Mouse (Mus musculus): ENCODE measurements around the gene Hist1h3c.
A peak's percentile ranks its signal among the peaks of the same experiment; 100 is the strongest.
"Not testable (repeated sequence)": the region's sequence is repeated elsewhere in the genome, so short reads cannot be mapped to it uniquely, and the experiment has no call there.

Gene Hist1h3c

DNA sequence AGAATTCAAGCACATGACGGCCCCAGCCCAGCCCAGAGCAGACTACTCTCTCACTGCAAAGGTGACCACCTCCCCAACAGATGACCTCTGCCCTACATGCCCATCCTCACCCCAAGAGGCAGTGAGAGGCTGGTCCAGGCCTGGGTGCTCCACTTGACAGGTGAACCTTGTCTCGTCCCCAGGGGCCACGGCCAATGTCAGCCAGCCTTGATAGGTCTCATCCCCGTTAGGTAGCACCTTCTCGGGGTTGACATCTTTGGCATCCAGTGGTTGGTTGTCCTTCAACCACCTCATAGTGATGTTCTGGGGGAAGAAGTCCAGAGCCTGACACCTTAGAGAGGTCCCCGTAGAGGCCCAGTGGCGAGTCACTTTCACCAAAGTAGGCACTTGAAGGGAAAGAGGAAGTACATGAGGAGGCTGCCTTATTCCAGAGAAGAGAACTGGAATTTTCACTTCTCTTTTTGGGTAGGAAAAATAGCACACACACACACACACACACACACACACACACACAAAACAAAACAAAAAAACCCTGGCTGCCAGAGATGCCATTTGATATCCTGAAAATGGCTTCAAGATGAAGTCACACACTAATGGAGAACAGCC is 39.5 kb downstream of the Hist1h3c start:
- DNase-seq (ENCODE audit: low spot score in 2 of 2): no peak

DNA sequence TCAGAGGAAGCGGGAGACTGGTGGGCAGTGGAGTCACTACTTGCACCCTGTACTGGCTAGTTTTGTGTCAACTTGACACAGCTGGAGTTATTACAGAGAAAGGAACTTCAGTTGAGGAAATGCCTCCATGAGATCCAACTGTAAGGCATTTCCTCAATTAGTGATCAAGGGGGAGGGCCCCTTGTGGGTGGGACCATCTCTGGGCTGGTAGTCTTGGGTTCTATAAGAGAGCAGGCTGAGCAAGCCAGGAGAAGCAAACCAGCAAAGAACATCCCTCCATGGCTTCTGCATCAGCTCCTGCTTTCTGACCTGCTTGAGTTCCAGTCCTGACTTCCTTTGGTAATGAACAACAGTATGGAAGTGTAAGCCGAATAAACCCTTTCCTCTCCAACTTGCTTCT is 42.6 kb downstream of the Hist1h3c start:
- DNase-seq (ENCODE audit: low spot score in 2 of 2): not testable (repeated sequence)

DNA sequence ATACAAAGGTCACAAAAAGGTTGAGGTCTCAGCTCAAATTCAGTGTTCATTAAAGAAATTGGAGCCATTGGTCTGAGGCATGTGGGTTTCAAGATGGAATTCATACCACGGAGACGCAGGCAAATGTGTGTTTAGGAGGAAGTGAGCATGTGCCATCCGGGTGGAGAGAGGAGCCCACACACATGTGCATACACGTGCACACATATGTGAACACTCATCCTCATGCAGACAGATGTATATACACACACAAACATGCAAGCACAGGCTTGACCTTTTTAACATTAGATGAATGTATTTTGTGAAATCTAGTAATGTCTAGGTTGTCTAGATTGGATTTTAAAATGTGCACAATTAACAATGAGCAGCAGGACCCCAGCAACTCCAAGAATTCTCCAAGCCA is 43.2 kb downstream of the Hist1h3c start:
- DNase-seq (ENCODE audit: low spot score in 2 of 2): no peak

DNA sequence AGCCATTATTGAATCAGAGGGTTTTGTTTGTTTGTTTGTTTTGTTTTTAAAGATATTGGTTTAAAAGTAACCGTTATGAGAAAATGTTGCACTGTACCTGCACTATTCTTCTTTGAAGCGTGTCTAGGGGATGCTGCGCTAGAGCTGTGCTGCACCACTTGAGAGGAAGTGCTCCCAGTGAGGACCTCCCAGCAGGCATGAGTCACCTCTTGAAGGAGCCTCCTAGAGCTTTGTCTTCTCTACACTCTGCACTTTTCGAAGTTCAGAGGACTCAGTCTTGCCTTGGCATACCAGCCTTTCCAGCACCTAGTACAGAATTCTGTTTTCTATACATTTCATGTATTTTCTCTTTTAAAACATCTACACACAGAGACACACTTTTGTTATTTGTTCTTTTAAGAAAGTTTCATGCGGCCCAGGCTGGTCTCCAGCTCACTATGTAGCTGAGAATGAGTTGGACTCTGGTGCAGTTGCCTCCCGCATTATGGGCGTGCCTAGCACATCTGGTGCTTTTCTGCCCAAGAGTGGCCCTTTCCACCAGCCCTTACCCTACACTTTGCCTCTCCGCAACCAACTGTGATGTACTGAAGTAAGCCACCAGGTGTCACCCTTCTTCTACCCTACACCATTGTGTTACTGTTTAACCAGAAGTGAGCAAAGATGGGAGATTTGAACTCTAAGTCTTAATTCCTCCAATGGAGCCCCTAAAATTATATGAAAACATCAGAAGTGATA is 44.4 kb downstream of the Hist1h3c start:
- DNase-seq (ENCODE audit: low spot score in 2 of 2): peak; percentile 47 to 66

DNA sequence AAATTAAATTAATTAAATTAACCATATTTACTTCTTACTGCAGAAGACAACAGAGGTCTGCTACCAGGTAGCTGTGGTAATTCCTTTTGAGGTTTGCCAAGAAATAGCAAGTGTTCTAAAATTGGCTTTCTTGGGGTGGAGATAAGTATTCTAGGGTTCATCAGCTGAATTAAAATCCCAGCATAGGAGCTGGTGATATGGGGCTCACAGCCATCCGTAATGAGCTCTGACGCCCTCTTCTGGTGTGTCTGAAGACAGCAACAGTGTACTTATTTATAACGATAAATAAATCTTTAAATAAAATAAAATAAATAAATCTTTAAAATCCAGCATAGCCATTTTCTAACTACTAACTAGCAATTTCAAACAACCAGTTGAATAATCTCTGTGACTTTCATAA is 45.6 kb downstream of the Hist1h3c start:
- no peak for DNase-seq (ENCODE audit: low spot score in 2 of 2)

DNA sequence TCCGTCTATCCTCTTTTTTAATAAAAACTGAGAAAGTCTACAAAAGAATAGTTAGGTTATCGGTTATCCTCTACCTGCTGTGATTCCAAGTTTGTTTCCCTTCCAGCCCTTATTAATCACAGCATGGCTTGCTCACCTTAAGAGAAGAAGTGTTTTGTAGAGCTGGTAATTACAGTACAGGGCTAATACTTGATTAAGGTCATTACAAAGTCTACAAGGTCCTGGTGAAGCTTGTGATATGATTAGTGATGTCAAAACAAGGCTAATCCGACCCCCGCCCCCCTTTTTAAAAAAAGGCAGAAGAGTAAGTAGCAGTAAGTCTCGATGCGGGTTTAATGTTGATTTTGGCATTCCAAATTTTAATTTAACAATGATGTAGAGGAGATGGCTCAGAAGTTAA is 46.4 kb downstream of the Hist1h3c start:
- DNase-seq (ENCODE audit: low spot score in 2 of 2): no peak

DNA sequence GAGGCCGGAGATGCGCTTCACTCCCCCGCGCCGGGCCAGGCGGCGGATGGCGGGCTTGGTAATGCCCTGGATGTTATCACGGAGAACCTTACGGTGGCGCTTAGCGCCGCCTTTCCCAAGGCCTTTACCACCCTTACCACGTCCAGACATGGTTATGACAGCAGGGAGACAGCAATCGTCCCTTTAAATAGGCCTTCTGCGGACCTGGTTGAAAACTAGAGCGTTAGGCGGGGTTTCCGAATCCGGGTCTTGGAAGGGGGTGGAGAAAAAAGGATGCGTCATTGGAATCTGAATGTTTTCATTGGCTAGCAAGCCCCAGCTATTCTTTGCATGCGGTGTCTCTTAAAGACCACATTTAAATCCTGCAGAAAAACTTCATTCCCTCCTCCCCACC is 47.1 kb downstream of the Hist1h3c start, which contains the start of gene Hist1h4c:
TSS of gene Hist1h4c (minus strand) at position 155 of the 394 bp plus-strand sequence.
- DNase-seq (ENCODE audit: low spot score in 2 of 2): peak; percentile 98 to 100

DNA sequence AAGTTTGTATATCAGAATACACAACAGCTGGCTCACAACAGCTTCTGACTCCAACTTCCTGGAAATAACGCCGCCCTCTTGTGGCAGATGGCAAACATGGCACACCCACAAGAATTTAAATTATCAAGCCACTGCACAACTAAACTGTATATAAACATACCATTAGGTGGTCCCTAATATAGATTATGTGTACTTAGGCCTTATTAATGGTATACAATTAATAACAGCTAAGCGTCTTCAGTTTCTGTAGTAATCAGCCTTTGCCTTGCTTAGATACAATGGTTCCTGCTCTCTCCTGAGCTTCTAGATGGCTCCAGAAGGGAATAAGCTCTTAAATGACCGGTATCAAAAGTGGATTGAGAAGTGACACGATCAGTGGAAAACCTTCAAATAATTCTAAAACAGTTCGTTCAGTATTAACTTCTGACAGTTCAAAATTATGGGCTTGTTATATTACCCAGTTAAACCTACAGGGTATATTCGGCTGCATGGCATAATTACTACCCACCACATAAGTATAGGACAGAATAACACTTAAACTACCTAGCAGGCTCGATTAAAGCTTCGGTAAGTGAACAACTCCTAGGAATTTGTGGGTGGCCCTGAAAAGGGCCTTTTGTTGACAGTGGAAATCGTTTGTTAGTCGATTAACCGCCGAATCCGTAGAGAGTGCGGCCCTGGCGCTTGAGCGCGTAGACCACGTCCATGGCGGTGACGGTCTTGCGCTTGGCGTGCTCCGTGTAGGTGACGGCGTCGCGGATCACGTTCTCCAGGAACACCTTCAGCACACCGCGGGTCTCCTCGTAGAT is 47.7 kb downstream of the Hist1h3c start:
- DNase-seq (ENCODE audit: low spot score in 2 of 2): peak; percentile 54 to 73

DNA sequence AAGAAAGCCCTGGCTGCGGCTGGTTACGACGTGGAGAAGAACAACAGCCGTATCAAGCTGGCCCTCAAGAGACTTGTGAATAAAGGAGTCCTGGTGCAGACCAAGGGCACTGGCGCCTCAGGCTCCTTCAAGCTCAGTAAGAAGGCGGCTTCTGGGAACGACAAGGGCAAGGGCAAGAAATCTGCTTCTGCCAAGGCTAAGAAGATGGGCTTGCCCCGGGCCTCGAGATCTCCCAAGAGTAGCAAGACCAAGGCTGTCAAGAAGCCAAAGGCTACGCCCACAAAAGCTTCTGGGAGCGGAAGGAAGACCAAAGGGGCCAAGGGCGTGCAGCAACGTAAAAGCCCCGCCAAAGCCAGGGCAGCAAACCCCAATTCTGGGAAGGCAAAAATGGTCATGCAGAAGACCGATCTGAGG is 49.3 kb downstream of the Hist1h3c start:
- peak in 1 of 2 experiments; percentile 13 for DNase-seq (ENCODE audit: low spot score in 2 of 2)

DNA sequence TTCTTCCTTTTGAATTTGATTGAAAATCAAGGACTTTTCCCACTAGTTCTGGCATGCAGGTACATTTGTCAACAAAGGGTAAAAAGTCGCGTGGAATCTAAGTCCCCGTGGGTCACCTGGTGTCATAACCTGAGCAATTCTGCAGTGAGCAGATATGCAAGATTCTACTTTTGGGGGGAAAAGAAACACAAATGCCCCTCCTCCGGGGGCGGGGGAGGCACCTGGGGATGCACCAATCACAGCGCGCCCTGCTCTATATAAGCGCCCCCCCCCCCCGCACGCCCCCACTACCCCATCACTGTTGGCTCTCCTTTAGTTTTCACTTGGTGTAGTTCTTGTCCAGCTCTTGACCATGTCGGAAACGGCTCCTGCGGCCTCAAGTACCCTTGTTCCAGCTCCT is 49.9 kb downstream of the Hist1h3c start, which contains the start of gene Hist1h1t:
TSS of gene Hist1h1t (plus strand) at position 301 of the 400 bp plus-strand sequence.
- DNase-seq (ENCODE audit: low spot score in 2 of 2): no peak

Measured in spleen, postnatal 14 days (tissue).